Mouse (Mus musculus): Measurements from ENCODE around the gene Parvb. TPM values are rescaled to one million over a fixed set of nuclear protein-coding genes. Genes with fewer than 3 reads are reported as not detected.

Gene Parvb
- polyA plus RNA-seq, 1 experiment from 2014 or later: 2.5 TPM

DNA sequence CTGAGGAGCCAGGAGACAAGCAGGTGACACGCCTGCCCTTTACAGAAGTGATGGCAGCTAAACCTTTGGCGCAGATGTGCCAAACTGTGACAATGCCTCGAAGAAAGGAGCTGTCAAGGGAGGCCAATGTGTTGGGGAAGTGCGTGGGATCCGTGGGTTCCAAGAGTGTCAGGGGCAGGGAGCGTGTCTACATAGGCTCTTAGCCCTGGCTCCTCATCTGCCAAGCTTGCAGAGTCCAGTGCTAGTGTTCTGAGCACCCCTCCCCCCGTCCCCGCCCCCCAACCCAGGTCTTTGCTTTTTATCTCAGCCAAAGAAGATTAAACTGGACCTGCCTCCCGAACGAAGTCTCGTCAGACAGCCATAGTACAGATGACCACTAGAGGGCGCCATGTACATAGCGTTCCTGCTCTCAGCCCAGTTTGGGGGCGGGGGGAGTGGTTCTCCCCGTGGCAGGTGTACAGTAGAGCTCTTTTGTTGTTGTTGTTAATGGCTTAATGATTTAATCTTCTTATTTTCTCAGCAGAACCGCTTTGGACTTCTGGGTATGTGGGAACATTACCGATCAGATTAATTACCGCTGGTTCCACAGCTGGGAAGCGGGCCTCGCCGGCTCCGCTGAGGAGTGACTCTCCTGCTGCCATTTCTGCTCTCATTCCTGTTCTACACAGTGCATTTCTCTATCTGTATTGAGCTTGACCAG is 28.4 kb downstream of the Parvb start:
- no peak overlapping the region for H3K9ac ChIP-seq (ENCODE audit: low read depth, low read length)
- no peaks in the 10 kb centered on the region for H3K36me3 ChIP-seq (ENCODE audit: control insufficient read depth, insufficient read depth, low read length)
- 33% methylated on average over 22 of the region's 22 CpGs for WGBS
- no peaks in the 10 kb centered on the region for H3K4me1 ChIP-seq (ENCODE audit: control insufficient read depth, insufficient read depth, low read length)
- no peak overlapping the region for H3K27ac ChIP-seq (ENCODE audit: low read length)
- H3K4me3 ChIP-seq (ENCODE audit: low read length): no peak overlapping the region
- ATAC-seq: no peak
- H3K4me2 ChIP-seq (ENCODE audit: low read depth, low read length): no peak overlapping the region
- H3K27me3 ChIP-seq (replicated peaks; ENCODE audit: control insufficient read depth, insufficient read depth, low read length): no peaks in the 10 kb centered on the region
- no peaks in the 10 kb centered on the region for H3K9me3 ChIP-seq (ENCODE audit: control insufficient read depth, low read length)

DNA sequence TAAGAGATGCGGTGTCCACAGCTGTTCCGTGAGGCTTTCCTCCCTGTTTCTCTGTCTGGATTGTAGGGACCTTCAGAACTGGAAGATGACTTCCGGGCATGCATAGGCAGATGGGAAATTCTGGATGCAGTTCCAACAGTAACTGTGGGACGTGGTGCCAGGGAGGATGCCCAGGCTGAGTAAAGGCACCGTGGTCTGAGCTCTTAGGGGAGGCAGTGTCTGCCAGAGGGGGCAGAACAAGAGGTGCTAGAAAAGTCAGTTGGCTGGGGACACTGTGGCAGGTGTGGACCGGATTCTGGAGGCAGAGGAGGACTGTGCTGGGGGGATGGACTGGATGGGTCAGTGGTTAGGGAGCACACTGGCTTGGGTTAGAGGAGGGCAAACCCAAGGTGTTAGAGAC is 30.8 kb downstream of the Parvb start:
- no peak overlapping the region for H3K4me3 ChIP-seq (ENCODE audit: low read length)
- no peak overlapping the region for H3K27ac ChIP-seq (ENCODE audit: low read length)
- no peaks in the 10 kb centered on the region for H3K9me3 ChIP-seq (ENCODE audit: control insufficient read depth, low read length)
- no peak for ATAC-seq
- H3K27me3 ChIP-seq (replicated peaks; ENCODE audit: control insufficient read depth, insufficient read depth, low read length): no peaks in the 10 kb centered on the region
- WGBS: 91% methylated on average over 6 of the region's 6 CpGs
- H3K36me3 ChIP-seq (ENCODE audit: control insufficient read depth, insufficient read depth, low read length): no peaks in the 10 kb centered on the region
- no peaks in the 10 kb centered on the region for H3K4me1 ChIP-seq (ENCODE audit: control insufficient read depth, insufficient read depth, low read length)
- H3K4me2 ChIP-seq (ENCODE audit: low read depth, low read length): no peak overlapping the region
- H3K9ac ChIP-seq (ENCODE audit: low read depth, low read length): no peak overlapping the region

DNA sequence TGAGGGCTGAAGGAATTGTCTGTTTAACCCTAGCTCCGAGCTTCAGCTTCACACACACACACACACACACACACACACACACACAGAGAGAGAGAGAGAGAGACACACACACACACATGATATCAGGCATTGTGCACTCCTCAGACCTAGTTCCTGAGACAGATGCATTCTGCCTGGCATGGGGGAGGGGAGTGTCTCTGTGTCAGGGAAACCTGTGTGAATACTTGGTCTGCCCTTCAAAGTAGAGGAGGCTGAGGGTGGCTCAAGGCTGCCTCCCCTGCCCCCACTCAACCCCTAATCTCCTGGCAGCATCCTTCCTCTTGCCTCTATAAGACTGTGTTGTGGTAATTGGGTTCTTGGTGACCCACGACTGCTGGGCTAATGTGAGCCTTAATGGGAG is 31.7 kb downstream of the Parvb start:
- Histone ChIP-seq H3K27me3 (replicated peaks; ENCODE audit: control insufficient read depth, insufficient read depth, low read length) (no peaks in the 10 kb centered on the region), H3K9me3 (ENCODE audit: control insufficient read depth, low read length) (no peaks in the 10 kb centered on the region), H3K27ac (ENCODE audit: low read length) (no peak overlapping the region), H3K4me3 (ENCODE audit: low read length) (no peak overlapping the region), H3K36me3 (ENCODE audit: control insufficient read depth, insufficient read depth, low read length) (no peaks in the 10 kb centered on the region), H3K9ac (ENCODE audit: low read depth, low read length) (no peak overlapping the region), H3K4me1 (ENCODE audit: control insufficient read depth, insufficient read depth, low read length) (no peaks in the 10 kb centered on the region), H3K4me2 (ENCODE audit: low read depth, low read length) (no peak overlapping the region)
- WGBS: 51% methylated on average over 2 of the region's 2 CpGs
- ATAC-seq: no peak

DNA sequence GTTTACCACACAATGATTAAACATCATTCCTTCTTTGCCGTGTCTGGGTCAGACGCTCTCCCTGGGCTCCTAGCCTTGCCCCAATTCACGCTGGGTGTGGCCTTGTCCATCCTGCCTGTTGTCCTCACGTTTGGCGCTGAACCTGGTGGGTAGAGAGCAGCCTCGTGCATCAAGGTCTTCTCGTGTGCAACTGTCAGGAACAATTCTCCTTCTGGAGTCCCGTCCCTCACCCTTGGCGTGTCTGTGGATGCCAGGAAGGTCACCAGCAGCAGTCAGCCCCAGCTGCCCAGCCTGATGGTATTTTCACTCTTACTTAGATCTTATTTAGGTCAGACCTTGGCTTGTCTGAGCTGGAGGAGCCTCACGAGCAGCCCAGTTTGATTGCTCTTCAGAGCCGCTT is 33.3 kb downstream of the Parvb start:
- Histone ChIP-seq H3K4me1 (ENCODE audit: control insufficient read depth, insufficient read depth, low read length) (no peaks in the 10 kb centered on the region), H3K9ac (ENCODE audit: low read depth, low read length) (no peak overlapping the region), H3K27me3 (replicated peaks; ENCODE audit: control insufficient read depth, insufficient read depth, low read length) (no peaks in the 10 kb centered on the region), H3K9me3 (ENCODE audit: control insufficient read depth, low read length) (no peaks in the 10 kb centered on the region), H3K4me2 (ENCODE audit: low read depth, low read length) (no peak overlapping the region), H3K36me3 (ENCODE audit: control insufficient read depth, insufficient read depth, low read length) (no peaks in the 10 kb centered on the region), H3K4me3 (ENCODE audit: low read length) (no peak overlapping the region), H3K27ac (ENCODE audit: low read length) (no peak overlapping the region)
- no peak for ATAC-seq
- 73% methylated on average over 11 of the region's 11 CpGs for WGBS

DNA sequence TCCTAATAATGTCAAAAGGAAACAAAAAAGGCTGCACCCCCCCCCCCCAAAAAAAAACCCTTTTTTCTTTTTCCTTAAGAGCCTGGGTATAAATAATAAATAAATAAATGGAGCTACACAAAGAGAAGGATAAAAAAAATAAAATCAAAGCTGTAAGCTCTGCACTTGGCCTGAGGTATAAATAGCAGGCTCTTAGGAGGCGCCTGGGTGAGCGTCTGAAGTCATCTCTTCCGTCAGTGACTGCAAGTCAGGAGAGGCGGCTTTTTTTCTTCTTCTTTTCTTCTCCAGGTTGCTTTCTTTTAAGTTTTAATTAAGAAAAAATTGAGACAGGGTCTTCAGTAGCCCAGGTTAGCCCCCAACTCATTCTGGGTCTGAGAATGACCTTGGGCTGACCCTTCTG is 34.4 kb downstream of the Parvb start:
- no peak overlapping the region for H3K27ac ChIP-seq (ENCODE audit: low read length)
- H3K4me1 ChIP-seq (ENCODE audit: control insufficient read depth, insufficient read depth, low read length): no peaks in the 10 kb centered on the region
- H3K27me3 ChIP-seq (replicated peaks; ENCODE audit: control insufficient read depth, insufficient read depth, low read length): no peaks in the 10 kb centered on the region
- H3K4me2 ChIP-seq (ENCODE audit: low read depth, low read length): no peak overlapping the region
- ATAC-seq: no peak
- H3K36me3 ChIP-seq (ENCODE audit: control insufficient read depth, insufficient read depth, low read length): no peaks in the 10 kb centered on the region
- WGBS: 67% methylated on average over 4 of the region's 4 CpGs
- no peak overlapping the region for H3K9ac ChIP-seq (ENCODE audit: low read depth, low read length)
- no peak overlapping the region for H3K4me3 ChIP-seq (ENCODE audit: low read length)
- no peaks in the 10 kb centered on the region for H3K9me3 ChIP-seq (ENCODE audit: control insufficient read depth, low read length)

DNA sequence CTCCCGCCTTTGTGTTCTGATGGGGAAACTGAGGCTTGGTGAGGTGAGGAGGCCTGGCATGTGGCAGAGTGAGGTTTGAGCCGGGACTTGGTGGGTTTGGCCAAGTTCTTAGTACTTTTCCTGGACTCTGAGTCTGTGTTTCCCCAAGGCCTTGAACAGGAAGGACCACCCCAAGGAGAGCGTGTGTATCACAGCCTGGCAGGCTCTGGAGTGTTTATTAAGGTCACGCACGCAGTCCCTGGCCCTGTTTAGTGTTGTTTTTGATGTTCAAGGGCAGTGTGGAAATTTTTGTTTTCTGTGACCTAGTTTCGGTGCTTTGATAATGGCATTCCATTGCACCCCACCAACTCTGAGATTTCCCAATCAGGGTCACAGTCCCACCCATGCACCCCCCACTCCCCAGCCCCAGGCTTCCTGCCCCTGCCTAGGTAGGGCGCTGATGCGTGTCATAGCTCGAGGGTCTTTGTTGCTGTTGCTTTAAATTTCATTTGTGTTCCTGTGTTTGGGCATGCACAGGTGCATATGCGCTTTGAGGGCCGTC is 35.9 kb downstream of the Parvb start:
- Histone ChIP-seq H3K4me1 (ENCODE audit: control insufficient read depth, insufficient read depth, low read length) (no peaks in the 10 kb centered on the region), H3K27ac (ENCODE audit: low read length) (no peak overlapping the region), H3K27me3 (replicated peaks; ENCODE audit: control insufficient read depth, insufficient read depth, low read length) (no peaks in the 10 kb centered on the region), H3K4me2 (ENCODE audit: low read depth, low read length) (no peak overlapping the region), H3K9me3 (ENCODE audit: control insufficient read depth, low read length) (no peaks in the 10 kb centered on the region), H3K36me3 (ENCODE audit: control insufficient read depth, insufficient read depth, low read length) (no peaks in the 10 kb centered on the region), H3K4me3 (ENCODE audit: low read length) (no peak overlapping the region), H3K9ac (ENCODE audit: low read depth, low read length) (no peak overlapping the region)
- no peak for ATAC-seq
- WGBS: 86% methylated on average over 11 of the region's 11 CpGs

DNA sequence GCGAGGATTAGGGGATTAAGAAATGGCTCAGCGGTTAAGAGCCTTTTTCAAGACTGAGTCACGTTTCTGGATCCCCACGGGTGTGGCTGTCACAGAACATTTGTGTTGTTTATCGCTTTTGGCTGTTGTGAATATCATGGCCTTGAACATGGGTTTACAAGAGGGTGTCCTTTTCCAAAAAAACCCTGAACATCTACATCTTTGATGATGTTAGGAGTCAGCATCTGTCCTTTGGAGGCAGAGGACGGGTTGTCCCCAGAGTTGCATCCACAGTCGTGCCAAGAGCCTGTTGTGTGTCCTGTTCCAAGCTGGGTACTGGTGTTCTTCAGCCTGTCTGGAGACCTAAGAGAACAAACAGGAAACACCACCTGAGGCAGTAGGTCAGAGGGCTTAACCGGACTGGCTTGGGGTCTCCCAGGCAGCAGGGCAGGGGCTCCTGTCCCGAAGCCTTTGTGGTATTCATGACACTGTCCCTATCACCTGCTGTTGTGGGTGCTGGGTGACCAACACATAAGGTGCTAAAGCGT is 37.3 kb downstream of the Parvb start:
- ATAC-seq: no peak
- Histone ChIP-seq H3K27ac (ENCODE audit: low read length) (no peak overlapping the region), H3K4me3 (ENCODE audit: low read length) (no peak overlapping the region), H3K9ac (ENCODE audit: low read depth, low read length) (no peak overlapping the region), H3K36me3 (ENCODE audit: control insufficient read depth, insufficient read depth, low read length) (no peaks in the 10 kb centered on the region), H3K4me2 (ENCODE audit: low read depth, low read length) (no peak overlapping the region), H3K9me3 (ENCODE audit: control insufficient read depth, low read length) (0 out of 2 replicates have a peak, but pooled peaks cover 1% of the 10 kb centered on the region), H3K27me3 (replicated peaks; ENCODE audit: control insufficient read depth, insufficient read depth, low read length) (no peaks in the 10 kb centered on the region), H3K4me1 (ENCODE audit: control insufficient read depth, insufficient read depth, low read length) (no peaks in the 10 kb centered on the region)
- WGBS: 80% methylated on average over 10 of the region's 10 CpGs

DNA sequence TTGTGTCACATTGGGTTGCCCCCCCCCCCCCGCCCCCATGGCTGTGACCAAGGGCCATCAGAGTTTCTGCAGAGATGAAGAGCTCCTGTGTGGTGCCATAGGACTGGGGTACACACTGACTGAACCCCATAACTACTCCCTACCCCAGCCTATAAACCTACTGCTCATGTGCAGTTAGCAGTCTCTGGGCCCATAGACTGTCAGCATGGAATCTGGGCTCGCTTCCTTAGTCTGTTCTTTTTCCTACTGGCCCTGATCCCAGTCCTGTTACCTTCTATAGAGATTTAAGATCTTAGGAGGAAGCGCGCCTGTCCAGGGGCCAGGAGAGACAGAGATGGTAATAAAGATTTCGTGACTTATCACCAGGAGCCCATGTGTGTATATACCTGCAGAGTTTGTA is 38.2 kb downstream of the Parvb start:
- no peaks in the 10 kb centered on the region for H3K27me3 ChIP-seq (replicated peaks; ENCODE audit: control insufficient read depth, insufficient read depth, low read length)
- H3K9ac ChIP-seq (ENCODE audit: low read depth, low read length): no peak overlapping the region
- H3K27ac ChIP-seq (ENCODE audit: low read length): no peak overlapping the region
- no peak overlapping the region for H3K4me2 ChIP-seq (ENCODE audit: low read depth, low read length)
- no peaks in the 10 kb centered on the region for H3K4me1 ChIP-seq (ENCODE audit: control insufficient read depth, insufficient read depth, low read length)
- 71% methylated on average over 5 of the region's 5 CpGs for WGBS
- 0 out of 2 replicates have a peak, but pooled peaks cover 3% of the 10 kb centered on the region for H3K9me3 ChIP-seq (ENCODE audit: control insufficient read depth, low read length)
- no peak overlapping the region for H3K4me3 ChIP-seq (ENCODE audit: low read length)
- H3K36me3 ChIP-seq (ENCODE audit: control insufficient read depth, insufficient read depth, low read length): no peaks in the 10 kb centered on the region
- ATAC-seq: no peak

DNA sequence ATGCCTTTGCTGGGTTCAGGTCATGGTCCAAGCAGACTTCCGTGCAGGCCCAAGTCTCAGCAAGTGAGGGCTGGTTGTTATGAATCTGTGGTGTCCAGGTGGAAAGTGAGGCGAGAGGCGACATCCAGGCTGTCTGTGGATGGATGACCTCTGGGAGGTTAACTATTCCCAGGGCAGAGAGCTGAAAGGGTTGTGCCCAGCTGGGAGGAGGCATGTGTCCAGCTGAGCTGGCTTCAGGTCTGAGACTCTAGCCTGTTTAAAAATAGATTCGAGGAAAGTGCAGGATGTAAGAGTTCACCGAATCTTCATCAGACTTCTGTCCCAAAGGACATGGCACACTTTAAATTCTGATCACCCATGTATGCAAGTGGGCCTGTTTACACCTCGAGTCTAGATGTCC is 38.6 kb downstream of the Parvb start:
- 0 out of 2 replicates have a peak, but pooled peaks cover 3% of the 10 kb centered on the region for H3K9me3 ChIP-seq (ENCODE audit: control insufficient read depth, low read length)
- no peak for ATAC-seq
- H3K9ac ChIP-seq (ENCODE audit: low read depth, low read length): no peak overlapping the region
- no peak overlapping the region for H3K4me2 ChIP-seq (ENCODE audit: low read depth, low read length)
- H3K27ac ChIP-seq (ENCODE audit: low read length): no peak overlapping the region
- no peaks in the 10 kb centered on the region for H3K36me3 ChIP-seq (ENCODE audit: control insufficient read depth, insufficient read depth, low read length)
- 66% methylated on average over 6 of the region's 6 CpGs for WGBS
- no peaks in the 10 kb centered on the region for H3K27me3 ChIP-seq (replicated peaks; ENCODE audit: control insufficient read depth, insufficient read depth, low read length)
- no peak overlapping the region for H3K4me3 ChIP-seq (ENCODE audit: low read length)
- no peaks in the 10 kb centered on the region for H3K4me1 ChIP-seq (ENCODE audit: control insufficient read depth, insufficient read depth, low read length)
